Mouse (Mus musculus): ENCODE measurements around the gene Twnk.

Gene Twnk

GRCm38 (mm10) chr19:45053451-45053850, 48.0 kb downstream of the Twnk start:
- no peak for DNase-seq

GRCm38 (mm10) chr19:45054892-45055690, 49.6 kb downstream of the Twnk start:
- DNase-seq: no peak

- no peak for DNase-seq
Observed at GRCm38 (mm10) chr19:45056364-45056763, 50.9 kb downstream of the Twnk start.

GRCm38 (mm10) chr19:45056908-45057698, 51.6 kb downstream of the Twnk start:
- peak; percentile 66 for DNase-seq

- DNase-seq: no peak
Observed at GRCm38 (mm10) chr19:45057724-45058112, 52.3 kb downstream of the Twnk start.

GRCm38 (mm10) chr19:45058113-45058839, 52.8 kb downstream of the Twnk start:
- peak; percentile 89 for DNase-seq

- DNase-seq: peak; percentile 33
Observed at GRCm38 (mm10) chr19:45058841-45059240, 53.4 kb downstream of the Twnk start.
